Mouse (Mus musculus) ovary, postnatal 36 days (tissue): Measurements from ENCODE around the gene Nek3.
"Not testable (repeated sequence)": the region's sequence is repeated elsewhere in the genome, so short reads cannot be mapped to it uniquely, and the experiment has no call there.

Source experiments
- DNase-seq: peaks from one replicate; pipeline ENCODE4 v3.0.0; 2022; ENCODE audit warnings: low spot score, mixed read lengths

Gene Nek3

GRCm38 (mm10) chr8:22143764-22144491 is 22.3 kb downstream of the Nek3 start:
- DNase-seq, result no peak

- no peak for DNase-seq
Measured at GRCm38 (mm10) chr8:22142592-22142991, 23.6 kb downstream of the Nek3 start.

GRCm38 (mm10) chr8:22141836-22142385 is 24.3 kb downstream of the Nek3 start:
- DNase-seq, result no peak

GRCm38 (mm10) chr8:22136462-22136861 is 29.8 kb downstream of the Nek3 start:
- DNase-seq, result not testable (repeated sequence)

GRCm38 (mm10) chr8:22134750-22135135 is 31.5 kb downstream of the Nek3 start:
- DNase-seq, result no peak

- no peak for DNase-seq
Measured at GRCm38 (mm10) chr8:22134078-22134749, 32.0 kb downstream of the Nek3 start.

GRCm38 (mm10) chr8:22132062-22132461 is 34.2 kb downstream of the Nek3 start:
- DNase-seq, result no peak

- DNase-seq, result peak; percentile 41
Measured at GRCm38 (mm10) chr8:22124220-22125152, 41.7 kb downstream of the Nek3 start, which contains the start of gene Nek5. TSS of gene Nek5 (minus strand) at chr8:22125053.

GRCm38 (mm10) chr8:22107020-22107419 is 59.2 kb downstream of the Nek3 start:
- DNase-seq, result no peak

- DNase-seq, result no peak
Measured at GRCm38 (mm10) chr8:22091568-22091967, 74.7 kb downstream of the Nek3 start.

- DNase-seq, result no peak
Measured at GRCm38 (mm10) chr8:22089226-22089625, 77.0 kb downstream of the Nek3 start.

GRCm38 (mm10) chr8:22079313-22080007 is 86.8 kb downstream of the Nek3 start:
- DNase-seq, result no peak
